Mouse (Mus musculus) left cerebral cortex, adult 9 months (tissue): ENCODE results near the gene Hsd11b2.

Experiments used
- DNase-seq, 2 experiments: peaks; one replicate each; pipeline ENCODE4 v3.0.0; 2022; ENCODE audit warnings: low spot score in 2 of 2

The Hsd11b2 gene

DNA sequence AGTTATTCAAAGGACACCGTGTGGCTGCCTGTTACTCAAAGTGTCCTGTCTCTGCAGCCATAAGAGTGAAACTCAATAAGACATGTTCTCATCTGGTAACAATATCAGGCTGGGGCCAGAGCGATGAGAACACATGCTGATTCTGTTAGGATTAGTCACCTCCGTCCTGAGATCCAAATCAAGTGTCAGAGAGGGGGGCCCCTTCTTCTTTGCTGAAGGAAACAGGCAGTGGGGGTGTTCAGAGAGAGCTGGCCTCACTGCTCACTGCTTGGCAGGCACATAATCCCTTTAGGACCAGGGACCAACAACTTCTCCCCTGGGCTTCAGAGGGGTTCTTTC is 34.6 kb upstream of the Hsd11b2 start:
- no peak for DNase-seq

DNA sequence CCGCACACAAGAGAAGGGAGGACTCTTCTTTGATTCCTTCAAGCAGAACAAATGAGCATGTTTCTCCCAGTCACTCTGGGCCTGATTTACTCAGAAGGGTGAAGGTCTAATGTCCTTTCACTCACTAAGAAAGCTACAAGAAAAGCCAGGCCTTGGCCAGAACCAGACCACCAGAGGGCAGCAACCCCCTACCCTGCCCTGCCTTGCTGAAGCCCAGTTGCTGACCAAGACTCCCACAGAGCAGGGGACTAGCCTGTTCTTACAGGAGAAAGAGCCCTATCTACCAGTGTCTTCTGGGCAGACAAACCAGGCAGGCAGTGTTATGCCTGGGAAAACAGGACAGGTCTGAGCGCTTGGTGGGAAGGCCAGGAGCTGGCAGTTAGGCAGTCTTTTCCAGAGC is 34.2 kb upstream of the Hsd11b2 start:
- DNase-seq, result peak in 1 of 2 experiments; percentile 24

GRCm38 (mm10) chr8:105488082-105488481 is 30.5 kb upstream of the Hsd11b2 start:
- DNase-seq, result no peak

- DNase-seq, result no peak
Observed at GRCm38 (mm10) chr8:105489281-105489680, 29.3 kb upstream of the Hsd11b2 start.

DNA sequence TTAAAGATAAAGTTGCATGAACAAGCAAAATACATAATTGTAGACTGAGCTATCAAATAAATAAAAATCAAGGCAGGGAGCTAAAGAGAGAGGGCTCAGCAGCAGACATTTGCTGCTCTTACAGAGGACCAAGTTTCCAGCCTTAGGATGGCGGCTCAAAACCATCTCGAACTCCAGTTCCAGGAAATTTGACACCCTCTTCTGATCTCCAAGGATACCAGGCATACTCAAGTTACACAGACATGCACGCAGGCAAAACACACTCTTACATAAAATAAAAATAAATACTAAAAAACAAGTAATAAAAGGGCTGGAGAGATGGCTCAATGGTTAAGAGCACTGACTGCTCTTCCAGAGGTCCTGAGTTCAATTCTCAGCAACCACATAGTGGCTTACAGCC is 25.1 kb upstream of the Hsd11b2 start:
- DNase-seq, result no peak

- no peak for DNase-seq
Observed at GRCm38 (mm10) chr8:105494566-105494965, 24.0 kb upstream of the Hsd11b2 start.

- no peak for DNase-seq
Observed at GRCm38 (mm10) chr8:105495350-105496302, 22.9 kb upstream of the Hsd11b2 start.

- peak in 1 of 2 experiments; percentile 84 for DNase-seq
Observed at GRCm38 (mm10) chr8:105496439-105497180, 21.9 kb upstream of the Hsd11b2 start, which contains the start of gene Zdhhc1. Gene Zdhhc1 (minus strand): TSS chr8:105496902.

DNA sequence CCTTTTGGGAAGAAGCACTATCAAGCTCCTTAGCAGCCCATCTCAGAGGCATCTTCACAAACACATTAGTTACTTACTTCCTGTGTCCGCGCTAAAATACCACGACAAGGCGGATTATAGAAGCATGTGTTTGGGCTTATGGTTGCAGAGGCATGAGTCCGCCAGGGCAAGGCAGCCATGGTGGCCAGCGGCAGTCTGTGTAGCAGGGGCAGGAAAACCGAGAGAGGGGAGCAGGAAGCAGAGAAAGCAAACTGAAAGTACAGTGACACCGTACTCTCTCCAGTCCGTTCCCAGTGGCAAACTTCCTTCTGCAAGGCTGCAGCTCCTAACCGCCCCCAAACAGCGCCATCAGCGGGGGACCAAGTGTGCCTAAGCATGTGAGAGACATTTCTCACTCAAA is 18.8 kb upstream of the Hsd11b2 start:
- DNase-seq, result no peak

- no peak for DNase-seq
Observed at GRCm38 (mm10) chr8:105504617-105505016, 13.9 kb upstream of the Hsd11b2 start.

DNA sequence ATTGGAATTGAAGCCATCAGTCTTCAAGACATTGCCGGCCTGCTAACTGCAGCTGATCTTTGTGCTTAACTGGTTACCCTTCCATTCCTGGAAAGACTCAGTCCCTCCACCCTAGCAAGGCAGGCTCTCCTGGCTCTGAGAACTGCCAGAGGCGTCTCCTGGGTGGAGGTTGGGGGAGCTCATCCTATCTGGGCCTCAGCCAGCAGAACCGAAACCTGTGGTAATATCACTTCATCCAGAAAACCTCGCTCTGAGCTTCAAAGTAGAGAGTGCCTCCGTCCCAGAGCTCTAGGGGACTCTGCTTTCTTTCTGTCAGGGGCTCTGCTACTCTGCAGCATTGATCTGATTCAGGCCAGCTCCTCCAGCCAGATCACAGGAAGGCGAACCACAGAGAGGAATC is 11.6 kb upstream of the Hsd11b2 start:
- no peak for DNase-seq

- no peak for DNase-seq
Observed at GRCm38 (mm10) chr8:105508758-105509157, 9.8 kb upstream of the Hsd11b2 start.

- DNase-seq, result no peak
Observed at GRCm38 (mm10) chr8:105509997-105510735, 8.4 kb upstream of the Hsd11b2 start.

DNA sequence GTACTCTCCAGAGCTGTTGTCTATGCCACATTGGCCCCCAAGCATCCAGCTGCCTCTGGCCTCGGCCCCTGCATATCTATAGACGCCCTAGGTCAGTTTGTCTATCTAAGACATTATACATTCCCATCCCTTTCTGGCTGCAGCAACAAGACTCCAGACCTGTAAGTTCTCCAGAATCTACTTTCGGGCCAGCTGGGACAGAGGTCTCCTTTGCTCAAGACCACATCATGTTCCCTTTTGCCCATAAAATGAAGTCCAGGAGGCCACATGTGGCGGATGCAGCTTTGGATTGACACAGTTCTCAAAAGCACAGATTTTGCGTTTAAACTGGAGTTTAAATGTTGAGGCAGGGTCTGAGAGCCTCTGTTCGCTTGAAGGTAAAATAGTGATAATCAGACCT is 4.4 kb upstream of the Hsd11b2 start:
- DNase-seq, result no peak

- DNase-seq, result no peak
Observed at GRCm38 (mm10) chr8:105514656-105515055, 3.9 kb upstream of the Hsd11b2 start.

DNA sequence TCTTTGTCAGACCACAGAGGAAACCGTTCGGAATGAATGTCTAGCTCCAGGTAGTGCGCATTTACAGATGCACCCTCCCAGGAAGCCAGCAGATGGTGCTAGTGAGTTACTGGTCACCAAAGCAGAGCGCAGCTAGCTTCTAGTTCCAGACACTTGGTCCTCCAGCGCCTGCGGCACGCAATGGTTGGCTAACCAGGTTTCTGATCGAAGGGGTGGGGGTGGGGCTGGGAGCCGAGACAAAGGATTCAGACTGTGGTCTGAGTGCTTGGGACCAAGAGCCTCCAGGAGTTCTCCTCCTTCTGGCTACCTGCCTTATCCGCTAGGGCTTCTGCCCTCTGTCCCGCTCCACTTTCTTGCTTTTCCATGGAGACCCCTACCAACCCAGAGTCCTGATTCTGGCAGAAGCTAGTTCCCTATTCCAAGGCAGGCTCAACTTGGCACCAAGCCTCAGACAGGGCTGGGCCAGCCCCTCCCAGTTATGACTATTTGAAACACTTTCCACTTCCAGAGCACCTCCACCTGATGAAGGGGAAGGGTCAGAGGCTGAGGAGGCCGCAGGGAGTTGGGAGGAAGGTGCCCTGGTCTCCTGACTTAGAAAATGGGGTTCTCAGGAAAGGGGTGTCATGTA is 2.4 kb upstream of the Hsd11b2 start:
- peak in 1 of 2 experiments; percentile 80 for DNase-seq

DNA sequence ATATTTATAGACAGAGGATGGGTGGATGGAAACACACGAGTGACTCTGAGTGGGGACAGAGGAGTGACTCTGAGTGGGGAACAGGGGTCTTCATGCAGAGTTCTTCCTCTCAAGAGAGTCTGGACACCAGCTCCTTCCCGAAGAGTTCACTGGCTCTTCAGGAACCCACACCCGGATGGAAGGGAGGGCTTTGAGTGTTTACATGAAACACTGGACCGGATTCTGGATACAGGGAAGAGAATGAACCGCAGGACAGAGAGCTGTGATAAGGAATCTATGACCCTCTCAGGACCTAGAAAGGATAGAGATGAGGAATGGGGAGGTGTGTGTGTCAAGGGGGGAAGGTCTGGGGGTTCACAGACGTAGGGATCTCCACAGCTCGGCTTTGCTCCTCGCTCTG is 1.2 kb upstream of the Hsd11b2 start:
- no peak for DNase-seq

GRCm38 (mm10) chr8:105519591-105519990 is 1.0 kb downstream of the Hsd11b2 start:
- DNase-seq, result no peak

- no peak for DNase-seq
Observed at GRCm38 (mm10) chr8:105520521-105520920, 2.0 kb downstream of the Hsd11b2 start.

DNA sequence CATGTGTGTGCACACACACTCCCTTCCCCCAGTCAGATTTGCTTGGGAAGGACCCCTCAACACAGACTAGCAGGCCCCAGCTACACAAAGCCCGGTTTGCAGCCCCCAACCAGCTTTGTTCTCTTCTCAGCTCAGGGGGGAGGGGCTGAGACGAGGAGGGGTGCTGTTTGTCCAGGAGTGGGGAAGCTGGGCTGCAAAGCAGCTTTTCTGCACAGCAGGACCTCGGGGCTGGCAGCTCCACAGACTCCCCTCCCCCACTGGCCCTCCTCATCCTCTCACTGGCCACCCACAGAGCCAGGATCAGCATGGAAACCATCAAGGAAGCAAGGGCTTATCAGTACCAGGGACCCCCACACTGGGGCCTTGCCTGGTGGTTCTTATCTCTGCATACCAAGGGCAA is 2.5 kb downstream of the Hsd11b2 start:
- DNase-seq, result no peak

GRCm38 (mm10) chr8:105521995-105522769 is 3.6 kb downstream of the Hsd11b2 start:
- DNase-seq, result no peak
